Mouse (Mus musculus): ENCODE results near the gene Poc1b. TPM values are rescaled to one million over a fixed set of nuclear protein-coding genes. Genes with fewer than 3 reads are reported as not detected.
A peak's percentile ranks its signal among the peaks of the same experiment; 100 is the strongest.

The Poc1b gene
- polyA plus RNA-seq, 2 experiments, result 23.4 to 25.3 TPM

- H3K9ac ChIP-seq (ENCODE audit: low read depth, low read length, severe bottlenecking), result no peak overlapping the region
- ATAC-seq (ENCODE audit: low FRiP score, low read depth) (no peak), DNase-seq (ENCODE audit: low spot score) (no peak)
- no peak for TF ChIP-seq POLR2A (IDR thresholded peaks at IDR 0.05; ENCODE audit: borderline replicate concordance, extremely low read depth, insufficient read depth, insufficient read length)
- H3K4me1 ChIP-seq (ENCODE audit: control insufficient read depth, insufficient read depth, low read length), result no peaks in the 10 kb centered on the region
- WGBS, result 75% methylated on average over 7 of the region's 7 CpGs
- no peak overlapping the region for H3K4me3 ChIP-seq (replicated peaks; ENCODE audit: low read length)
- no peaks in the 10 kb centered on the region for H3K36me3 ChIP-seq (ENCODE audit: control insufficient read depth, insufficient read depth, low read length)
- H3K9me3 ChIP-seq (ENCODE audit: control insufficient read depth, low read length), result no peaks in the 10 kb centered on the region
- H3K27ac ChIP-seq (replicated peaks; ENCODE audit: low read depth, low read length), result no peak overlapping the region
- H3K4me2 ChIP-seq (replicated peaks; ENCODE audit: low read depth, low read length, severe bottlenecking), result no peak overlapping the region
- no peaks in the 10 kb centered on the region for H3K27me3 ChIP-seq (ENCODE audit: control insufficient read depth, insufficient read depth, low read length)
These were observed 59.0 kb downstream of the Poc1b start for GRCm38 (mm10) chr10:99165751-99166282.

GRCm38 (mm10) chr10:99166392-99166791 is 59.6 kb downstream of the Poc1b start:
- Histone ChIP-seq H3K27ac (replicated peaks; ENCODE audit: low read depth, low read length) (no peak overlapping the region), H3K9me3 (ENCODE audit: control insufficient read depth, low read length) (no peaks in the 10 kb centered on the region), H3K9ac (ENCODE audit: low read depth, low read length, severe bottlenecking) (no peak overlapping the region), H3K4me2 (replicated peaks; ENCODE audit: low read depth, low read length, severe bottlenecking) (no peak overlapping the region), H3K4me3 (replicated peaks; ENCODE audit: low read length) (no peak overlapping the region), H3K4me1 (ENCODE audit: control insufficient read depth, insufficient read depth, low read length) (no peaks in the 10 kb centered on the region), H3K27me3 (ENCODE audit: control insufficient read depth, insufficient read depth, low read length) (no peaks in the 10 kb centered on the region), H3K36me3 (ENCODE audit: control insufficient read depth, insufficient read depth, low read length) (no peaks in the 10 kb centered on the region)
- peak; percentile 54 for DNase-seq (ENCODE audit: low spot score)
- ATAC-seq (ENCODE audit: low FRiP score, low read depth), result no peak
- 61% methylated on average over 3 of the region's 3 CpGs for WGBS
- TF ChIP-seq POLR2A (IDR thresholded peaks at IDR 0.05; ENCODE audit: borderline replicate concordance, extremely low read depth, insufficient read depth, insufficient read length), result no peak

- Histone ChIP-seq H3K27ac (replicated peaks; ENCODE audit: low read depth, low read length) (no peak overlapping the region), H3K4me3 (replicated peaks; ENCODE audit: low read length) (no peak overlapping the region), H3K27me3 (ENCODE audit: control insufficient read depth, insufficient read depth, low read length) (no peaks in the 10 kb centered on the region), H3K9ac (ENCODE audit: low read depth, low read length, severe bottlenecking) (no peak overlapping the region), H3K9me3 (ENCODE audit: control insufficient read depth, low read length) (no peaks in the 10 kb centered on the region), H3K36me3 (ENCODE audit: control insufficient read depth, insufficient read depth, low read length) (no peaks in the 10 kb centered on the region), H3K4me2 (replicated peaks; ENCODE audit: low read depth, low read length, severe bottlenecking) (no peak overlapping the region), H3K4me1 (ENCODE audit: control insufficient read depth, insufficient read depth, low read length) (peaks cover 9% of the 10 kb centered on the region)
- no peak for TF ChIP-seq POLR2A (IDR thresholded peaks at IDR 0.05; ENCODE audit: borderline replicate concordance, extremely low read depth, insufficient read depth, insufficient read length)
- no peak for DNase-seq (ENCODE audit: low spot score)
- no peak for ATAC-seq (ENCODE audit: low FRiP score, low read depth)
- WGBS, result 77% methylated on average over 6 of the region's 6 CpGs
These were observed 61.6 kb downstream of the Poc1b start for GRCm38 (mm10) chr10:99168404-99168803.

GRCm38 (mm10) chr10:99168840-99169764 is 62.3 kb downstream of the Poc1b start:
- Histone ChIP-seq H3K36me3 (ENCODE audit: control insufficient read depth, insufficient read depth, low read length) (no peaks in the 10 kb centered on the region), H3K27ac (replicated peaks; ENCODE audit: low read depth, low read length) (no peak overlapping the region), H3K4me3 (replicated peaks; ENCODE audit: low read length) (no peak overlapping the region), H3K9me3 (ENCODE audit: control insufficient read depth, low read length) (no peaks in the 10 kb centered on the region), H3K4me2 (replicated peaks; ENCODE audit: low read depth, low read length, severe bottlenecking) (no peak overlapping the region), H3K9ac (ENCODE audit: low read depth, low read length, severe bottlenecking) (no peak overlapping the region), H3K4me1 (ENCODE audit: control insufficient read depth, insufficient read depth, low read length) (peaks cover 9% of the 10 kb centered on the region), H3K27me3 (ENCODE audit: control insufficient read depth, insufficient read depth, low read length) (no peaks in the 10 kb centered on the region)
- DNase-seq (ENCODE audit: low spot score) (peak; percentile 34), ATAC-seq (ENCODE audit: low FRiP score, low read depth) (no peak)
- 61% methylated on average over 11 of the region's 11 CpGs for WGBS
- TF ChIP-seq POLR2A (IDR thresholded peaks at IDR 0.05; ENCODE audit: borderline replicate concordance, extremely low read depth, insufficient read depth, insufficient read length), result no peak

GRCm38 (mm10) chr10:99169765-99170129 is 62.9 kb downstream of the Poc1b start:
- H3K9ac ChIP-seq (ENCODE audit: low read depth, low read length, severe bottlenecking), result no peak overlapping the region
- no peaks in the 10 kb centered on the region for H3K9me3 ChIP-seq (ENCODE audit: control insufficient read depth, low read length)
- no peaks in the 10 kb centered on the region for H3K27me3 ChIP-seq (ENCODE audit: control insufficient read depth, insufficient read depth, low read length)
- no peak for DNase-seq (ENCODE audit: low spot score)
- no peak overlapping the region for H3K4me2 ChIP-seq (replicated peaks; ENCODE audit: low read depth, low read length, severe bottlenecking)
- TF ChIP-seq POLR2A (IDR thresholded peaks at IDR 0.05; ENCODE audit: borderline replicate concordance, extremely low read depth, insufficient read depth, insufficient read length), result no peak
- H3K4me3 ChIP-seq (replicated peaks; ENCODE audit: low read length), result no peak overlapping the region
- WGBS, result 76% methylated on average over 5 of the region's 5 CpGs
- no peaks in the 10 kb centered on the region for H3K36me3 ChIP-seq (ENCODE audit: control insufficient read depth, insufficient read depth, low read length)
- no peak for ATAC-seq (ENCODE audit: low FRiP score, low read depth)
- H3K27ac ChIP-seq (replicated peaks; ENCODE audit: low read depth, low read length), result no peak overlapping the region
- peaks cover 9% of the 10 kb centered on the region for H3K4me1 ChIP-seq (ENCODE audit: control insufficient read depth, insufficient read depth, low read length)
